Mouse (Mus musculus): ENCODE results near the gene Csn2.

The Csn2 gene

DNA sequence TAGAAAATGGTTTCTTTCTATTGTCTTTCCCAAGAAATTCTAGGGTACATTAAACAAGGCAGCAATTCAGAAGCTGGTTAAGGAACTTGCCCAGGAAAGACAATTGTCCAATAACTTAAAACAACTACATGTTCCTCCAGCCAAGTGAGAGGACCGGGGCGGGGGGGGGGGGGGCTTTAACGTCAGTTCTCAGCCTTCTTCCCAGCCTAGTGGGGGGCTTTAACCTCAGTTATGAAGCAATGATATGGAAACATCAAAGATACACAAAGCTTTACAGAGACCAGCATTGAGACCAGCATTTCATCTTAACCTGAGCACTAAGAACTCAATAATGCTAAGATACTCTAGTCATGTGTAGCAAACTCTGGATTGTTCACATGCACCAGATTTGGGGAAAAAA is at the start of gene Csn2:
Gene Csn2 (minus strand): TSS at position 101 of the 400 bp plus-strand sequence.
- DNase-seq = no peak

DNA sequence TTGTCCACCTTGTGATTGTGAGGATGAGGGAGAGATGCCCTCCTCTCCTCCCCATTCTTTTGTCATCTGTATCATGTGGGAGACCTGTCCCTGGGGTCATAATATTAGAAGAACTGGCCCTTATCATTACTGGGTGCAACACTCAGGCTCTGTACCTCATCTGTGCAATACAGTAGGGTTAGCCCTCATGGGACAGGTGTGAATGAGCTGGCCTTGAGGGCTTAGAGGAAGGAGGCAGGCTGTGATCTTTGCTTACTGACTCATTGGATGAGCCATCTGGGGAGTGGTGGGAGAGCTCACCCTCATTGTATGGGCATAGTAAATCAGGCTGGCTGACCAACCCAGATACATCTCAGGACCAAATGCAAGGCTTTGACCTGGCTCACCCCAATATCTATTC is 35.4 kb upstream of the Csn2 start:
- no peak for DNase-seq

DNA sequence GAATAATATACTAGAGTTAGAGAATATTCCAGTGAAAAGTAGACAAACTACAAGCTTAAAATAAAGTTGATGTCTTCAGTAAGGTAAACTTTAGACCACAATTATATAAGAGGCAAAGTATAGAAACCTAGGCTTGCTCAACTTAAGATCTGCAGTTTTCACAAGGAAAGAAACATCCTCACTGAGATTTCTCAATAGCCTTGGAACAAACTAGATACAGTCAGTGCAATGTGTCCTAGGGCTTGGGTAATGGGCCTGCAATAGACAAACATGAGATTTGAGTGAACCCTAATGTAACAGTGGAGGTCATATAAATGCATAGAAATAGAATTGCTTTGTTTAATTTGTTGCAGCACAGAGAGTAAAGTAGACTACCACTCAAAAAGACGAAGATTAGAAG is 6.5 kb upstream of the Csn2 start:
- DNase-seq = no peak

DNA sequence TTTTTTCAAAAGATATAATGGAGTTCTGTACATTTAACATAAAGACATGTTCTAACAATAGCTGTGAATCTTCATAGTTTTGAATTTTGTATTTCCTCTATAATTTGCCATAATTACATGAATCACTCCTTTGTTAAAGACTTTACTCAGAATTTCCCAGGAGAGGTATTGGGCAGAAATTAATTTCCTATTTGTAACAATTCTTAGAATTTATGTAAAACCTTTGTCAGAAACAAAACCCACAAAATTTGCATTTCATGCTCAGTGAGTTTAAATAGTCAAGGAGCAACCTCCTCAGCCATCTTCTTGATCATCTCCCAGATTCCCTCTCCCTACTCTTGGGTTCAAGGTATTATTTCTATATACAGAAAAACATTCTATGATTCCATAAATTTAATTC is 33.5 kb downstream of the Csn2 start, which contains the start of gene Csn1s1:
Gene Csn1s1 (plus strand): TSS at position 301 of the 400 bp plus-strand sequence.
- no peak for DNase-seq

DNA sequence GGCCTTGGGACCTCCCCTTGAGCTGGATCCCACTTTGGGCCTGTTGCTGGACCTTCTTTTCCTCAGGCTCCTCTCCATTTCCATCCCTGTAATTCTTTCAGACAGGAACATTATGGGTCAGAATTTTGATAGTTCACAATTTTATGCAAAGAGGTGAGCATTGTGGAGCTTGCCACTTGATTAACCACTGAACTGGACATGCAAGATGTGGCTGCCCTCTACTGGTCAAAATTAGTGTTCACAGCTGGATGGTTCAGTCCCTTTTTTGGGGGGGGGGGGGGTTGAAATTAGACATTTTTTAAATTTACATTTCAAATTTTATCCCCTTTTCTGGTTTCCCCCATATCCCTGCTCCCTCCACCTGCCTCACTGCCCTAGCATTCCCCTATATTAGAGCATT is 56.6 kb downstream of the Csn2 start:
- no peak for DNase-seq

Measured in cerebellum, postnatal 36 days (tissue).